Mouse (Mus musculus) testis, adult 2 months (tissue): ENCODE measurements at regions not wholly inside any gene's neighbourhood (a gene's known extent, or its start where the extent isn't known, plus 50 kb on each side); places are given as distances from the start of the nearest gene placed in this dataset.

Experiments used
- CTCF ChIP-seq: fragments of 200-500 bp; IDR thresholded peaks from 2 replicates; pipeline ENCODE4 v1.5.1; 2012; ENCODE audit warnings: low read depth, mild to moderate bottlenecking, inconsistent platforms, low read length, moderate library complexity; ENCODE audit not compliant: control insufficient read depth, insufficient read depth, insufficient replicate concordance
- POLR2A ChIP-seq: fragments of 200-500 bp; IDR thresholded peaks from 2 replicates; pipeline ENCODE4 v1.6.1; 2012; ENCODE audit warnings: low read depth, mild to moderate bottlenecking, inconsistent platforms, low read length, moderate library complexity; ENCODE audit not compliant: control insufficient read depth

DNA sequence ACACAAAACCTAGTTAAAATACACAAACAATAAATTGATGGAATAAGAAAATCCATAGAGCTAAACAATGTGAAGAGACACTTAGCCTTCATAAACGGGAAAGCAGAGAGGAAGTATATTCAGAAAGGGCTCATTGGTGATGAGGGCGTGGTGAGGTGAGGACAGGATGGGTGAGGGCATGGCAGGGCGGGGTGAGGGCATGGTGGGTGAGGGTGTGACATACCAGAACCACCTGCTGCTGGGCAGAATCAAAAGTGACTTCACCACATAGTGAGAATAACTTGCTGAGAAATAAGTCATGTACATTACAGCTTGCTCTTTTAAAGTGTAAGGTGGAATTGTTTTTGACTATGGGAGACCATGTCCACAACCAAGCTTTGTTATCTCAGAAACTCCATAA is 399.1 kb upstream of the 5930422O12Rik start:
- TF ChIP-seq CTCF: no peak
- TF ChIP-seq POLR2A: no peak
